Mouse (Mus musculus) brain, embryonic 14.5 days (tissue): ENCODE results near the gene Slc25a35.

Source experiments
- CTCF ChIP-seq: fragments of 200-500 bp; IDR thresholded peaks from 2 replicates; pipeline ENCODE4 v1.5.1; 2012; ENCODE audit warnings: inconsistent platforms, mild to moderate bottlenecking, moderate library complexity, borderline replicate concordance; ENCODE audit not compliant: insufficient read depth, insufficient read length; ENCODE audit errors: extremely low read depth
- POLR2A ChIP-seq: fragments of 200-500 bp; IDR thresholded peaks from 2 replicates; pipeline ENCODE4 v1.6.1; 2012; ENCODE audit warnings: mild to moderate bottlenecking, inconsistent platforms, borderline replicate concordance; ENCODE audit not compliant: poor library complexity, insufficient read depth, insufficient read length, severe bottlenecking; ENCODE audit errors: extremely low read depth

DNA sequence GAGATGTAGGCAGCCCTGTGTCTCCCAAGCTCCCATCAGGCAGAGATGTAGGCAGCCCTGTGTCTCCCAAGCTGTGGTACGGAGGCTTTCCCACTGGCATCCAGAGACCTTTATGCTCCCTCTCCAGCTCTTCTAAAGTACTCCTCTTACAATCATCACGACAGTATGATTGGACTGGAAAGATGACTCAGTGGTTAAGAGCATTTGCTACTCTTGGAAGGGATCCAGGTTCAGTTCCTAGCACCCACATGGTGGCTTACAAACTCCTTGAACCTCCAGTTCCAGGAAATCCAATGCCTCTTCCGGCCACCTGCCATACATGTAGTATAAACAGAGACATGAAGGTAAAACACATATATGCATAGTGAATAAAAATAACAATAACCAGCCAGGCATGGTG is 6.3 kb upstream of the Slc25a35 start:
- TF ChIP-seq CTCF (no peak), POLR2A (no peak)
